Mouse (Mus musculus): ENCODE measurements around the gene Ip6k1. TPM values are rescaled to one million over a fixed set of nuclear protein-coding genes. Genes with fewer than 3 reads are reported as not detected.

The Ip6k1 gene
- polyA plus RNA-seq, 1 experiment from 2014 or later = 107 TPM

GRCm38 (mm10) chr9:107968531-107968930 is 33.8 kb upstream of the Ip6k1 start:
- Histone ChIP-seq H3K4me3 (replicated peaks) (no peak overlapping the region), H3K36me3 (peaks cover 22% of the 10 kb centered on the region), H3K27me3 (no peaks in the 10 kb centered on the region), H3K9me3 (no peaks in the 10 kb centered on the region), H3K4me2 (replicated peaks) (no peak overlapping the region), H3K27ac (no peak overlapping the region), H3K9ac (replicated peaks) (no peak overlapping the region), H3K4me1 (replicated peaks) (no peaks in the 10 kb centered on the region)
- 95% methylated on average over 7 of the region's 7 CpGs for WGBS
- no peak for ATAC-seq

- no peak overlapping the region for H3K4me3 ChIP-seq (replicated peaks)
- no peaks in the 10 kb centered on the region for H3K4me1 ChIP-seq (replicated peaks)
- no peaks in the 10 kb centered on the region for H3K9me3 ChIP-seq
- H3K27me3 ChIP-seq = no peaks in the 10 kb centered on the region
- WGBS = 94% methylated on average over 5 of the region's 5 CpGs
- no peak overlapping the region for H3K9ac ChIP-seq (replicated peaks)
- H3K36me3 ChIP-seq = peaks cover 22% of the 10 kb centered on the region
- ATAC-seq = no peak
- no peak overlapping the region for H3K4me2 ChIP-seq (replicated peaks)
- no peak overlapping the region for H3K27ac ChIP-seq
Measured at GRCm38 (mm10) chr9:107970311-107970710, 32.0 kb upstream of the Ip6k1 start.

- no peaks in the 10 kb centered on the region for H3K27me3 ChIP-seq
- no peak for ATAC-seq
- H3K4me1 ChIP-seq (replicated peaks) = no peaks in the 10 kb centered on the region
- H3K4me2 ChIP-seq (replicated peaks) = no peak overlapping the region
- H3K36me3 ChIP-seq = peaks cover 22% of the 10 kb centered on the region
- no peak overlapping the region for H3K4me3 ChIP-seq (replicated peaks)
- WGBS = 85% methylated on average over 8 of the region's 8 CpGs
- no peaks in the 10 kb centered on the region for H3K9me3 ChIP-seq
- H3K9ac ChIP-seq (replicated peaks) = no peak overlapping the region
- H3K27ac ChIP-seq = no peak overlapping the region
Measured at GRCm38 (mm10) chr9:107971690-107972541, 30.4 kb upstream of the Ip6k1 start.

- H3K4me2 ChIP-seq (replicated peaks) = no peak overlapping the region
- H3K9me3 ChIP-seq = no peaks in the 10 kb centered on the region
- H3K4me1 ChIP-seq (replicated peaks) = no peaks in the 10 kb centered on the region
- H3K27ac ChIP-seq = no peak overlapping the region
- no peak overlapping the region for H3K4me3 ChIP-seq (replicated peaks)
- no peak for ATAC-seq
- 86% methylated on average over 10 of the region's 10 CpGs for WGBS
- H3K9ac ChIP-seq (replicated peaks) = no peak overlapping the region
- no peaks in the 10 kb centered on the region for H3K27me3 ChIP-seq
- peaks cover 11% of the 10 kb centered on the region; the same call in 1 of the 2 replicates for H3K36me3 ChIP-seq
Measured at GRCm38 (mm10) chr9:107974491-107975171, 27.7 kb upstream of the Ip6k1 start.

GRCm38 (mm10) chr9:107975399-107976386 is 26.6 kb upstream of the Ip6k1 start, which contains the start of gene Uba7:
Uba7 (plus strand) TSS chr9:107975505.
- no peak within 1 kb of the TSS for H3K4me2 ChIP-seq (replicated peaks)
- 0 out of 2 replicates have a peak, but pooled peaks cover 1% of the 10 kb centered on the region for H3K36me3 ChIP-seq
- H3K9ac ChIP-seq (replicated peaks) = no peak within 1 kb of the TSS
- WGBS = 78% methylated on average over 12 of the region's 12 CpGs
- no peaks in the 10 kb centered on the region for H3K27me3 ChIP-seq
- H3K9me3 ChIP-seq = no peaks in the 10 kb centered on the region
- no peak within 1 kb of the TSS for H3K27ac ChIP-seq
- H3K4me1 ChIP-seq (replicated peaks) = no peaks in the 10 kb centered on the region
- no peak for ATAC-seq
- no peak within 1 kb of the TSS for H3K4me3 ChIP-seq (replicated peaks)

- no peaks in the 10 kb centered on the region for H3K9me3 ChIP-seq
- H3K9ac ChIP-seq (replicated peaks) = no peak overlapping the region
- peaks cover 16% of the 10 kb centered on the region; the same call in 1 of the 2 replicates for H3K4me1 ChIP-seq (replicated peaks)
- H3K27me3 ChIP-seq = peaks cover 11% of the 10 kb centered on the region
- no peak for ATAC-seq
- no peak overlapping the region for H3K27ac ChIP-seq
- no peak overlapping the region for H3K4me3 ChIP-seq (replicated peaks)
- H3K36me3 ChIP-seq = no peaks in the 10 kb centered on the region
- 91% methylated on average over 12 of the region's 12 CpGs for WGBS
- no peak overlapping the region for H3K4me2 ChIP-seq (replicated peaks)
Measured at GRCm38 (mm10) chr9:107978815-107979214, 23.5 kb upstream of the Ip6k1 start.

- no peak overlapping the region; the same call in 1 of the 2 replicates for H3K4me2 ChIP-seq (replicated peaks)
- peaks cover 25% of the 10 kb centered on the region for H3K27me3 ChIP-seq
- H3K9me3 ChIP-seq = no peaks in the 10 kb centered on the region
- no peak overlapping the region for H3K4me3 ChIP-seq (replicated peaks)
- H3K4me1 ChIP-seq (replicated peaks) = peaks cover 33% of the 10 kb centered on the region
- peak overlapping the region; percentile 20; the same call in 1 of the 2 replicates for H3K9ac ChIP-seq (replicated peaks)
- peak overlapping the region; percentile 19; the same call in 1 of the 2 replicates for H3K27ac ChIP-seq
- WGBS = 59% methylated on average over 7 of the region's 7 CpGs
- no peak for ATAC-seq
- H3K36me3 ChIP-seq = no peaks in the 10 kb centered on the region
Measured at GRCm38 (mm10) chr9:107981684-107982605, 20.4 kb upstream of the Ip6k1 start.

GRCm38 (mm10) chr9:107982681-107983346 is 19.5 kb upstream of the Ip6k1 start, which contains the start of gene Gm20661:
Gm20661 (plus strand) TSS chr9:107983058.
- H3K27ac ChIP-seq = peak within 1 kb of the TSS; percentile 57
- H3K4me1 ChIP-seq (replicated peaks) = peaks cover 33% of the 10 kb centered on the region
- 59% methylated on average over 14 of the region's 14 CpGs for WGBS
- ATAC-seq = no peak
- no peaks in the 10 kb centered on the region for H3K9me3 ChIP-seq
- no peaks in the 10 kb centered on the region for H3K36me3 ChIP-seq
- peak within 1 kb of the TSS; percentile 20; the same call in 1 of the 2 replicates for H3K9ac ChIP-seq (replicated peaks)
- peak within 1 kb of the TSS; percentile 76 for H3K4me2 ChIP-seq (replicated peaks)
- no peak within 1 kb of the TSS for H3K4me3 ChIP-seq (replicated peaks)
- peaks cover 25% of the 10 kb centered on the region for H3K27me3 ChIP-seq

- no peaks in the 10 kb centered on the region for H3K36me3 ChIP-seq
- ATAC-seq = no peak
- H3K4me1 ChIP-seq (replicated peaks) = peaks cover 33% of the 10 kb centered on the region
- H3K4me2 ChIP-seq (replicated peaks) = peak overlapping the region; percentile 27
- H3K27ac ChIP-seq = peak overlapping the region; percentile 57; the same call in 1 of the 2 replicates
- H3K9ac ChIP-seq (replicated peaks) = 0 out of 2 replicates have a peak overlapping the region, but pooled peaks have one; percentile 10
- H3K4me3 ChIP-seq (replicated peaks) = no peak overlapping the region
- H3K9me3 ChIP-seq = no peaks in the 10 kb centered on the region
- 51% methylated on average over 4 of the region's 4 CpGs for whole genome bisulfite sequencing
- H3K27me3 ChIP-seq = peaks cover 25% of the 10 kb centered on the region
Measured at GRCm38 (mm10) chr9:107983421-107983890, 18.8 kb upstream of the Ip6k1 start.
